Mouse (Mus musculus): ENCODE measurements around the gene H6pd.
A peak's percentile ranks its signal among the peaks of the same experiment; 100 is the strongest.

Gene H6pd

DNA sequence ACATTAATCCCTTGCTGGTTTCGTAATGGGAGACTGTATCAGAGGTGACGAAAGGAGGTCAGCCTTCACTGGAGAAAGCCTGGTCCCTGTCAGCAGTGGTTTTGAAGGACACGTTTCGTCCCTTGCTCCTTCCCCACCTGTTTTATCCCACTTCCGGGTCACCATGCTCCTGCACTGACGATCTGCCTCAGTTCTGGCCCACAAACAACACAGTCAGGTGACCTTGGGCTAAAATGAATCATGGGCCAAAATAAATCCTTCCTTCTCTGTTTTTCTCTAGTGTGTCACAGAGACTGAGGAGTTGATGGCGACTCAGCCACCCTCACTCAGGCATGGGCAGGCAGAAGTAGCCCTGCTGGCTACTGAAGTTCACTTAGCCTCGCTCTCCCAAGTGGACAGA lies 33.5 kb downstream of the H6pd start:
- no peak for DNase-seq (ENCODE audit: low read depth)

DNA sequence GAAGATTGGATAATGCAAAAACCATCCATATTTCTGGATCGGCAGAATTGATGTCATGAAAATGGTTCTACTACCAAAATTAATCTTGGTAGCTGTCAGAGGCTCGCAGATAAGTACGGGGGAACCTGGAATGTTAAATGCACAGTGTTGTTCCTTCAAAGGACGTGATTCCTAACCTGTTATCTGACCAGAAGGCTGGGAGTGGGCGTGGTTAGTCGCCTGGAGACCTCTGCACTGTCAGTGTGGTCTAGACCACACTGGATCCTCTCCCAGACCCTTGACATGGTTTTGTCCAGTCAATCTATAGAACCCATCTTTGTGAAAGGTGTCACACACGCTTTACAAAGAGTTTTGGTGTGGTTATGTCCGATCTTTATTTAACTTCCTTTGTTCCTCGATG lies 37.4 kb downstream of the H6pd start:
- DNase-seq (ENCODE audit: low read depth) = no peak

DNA sequence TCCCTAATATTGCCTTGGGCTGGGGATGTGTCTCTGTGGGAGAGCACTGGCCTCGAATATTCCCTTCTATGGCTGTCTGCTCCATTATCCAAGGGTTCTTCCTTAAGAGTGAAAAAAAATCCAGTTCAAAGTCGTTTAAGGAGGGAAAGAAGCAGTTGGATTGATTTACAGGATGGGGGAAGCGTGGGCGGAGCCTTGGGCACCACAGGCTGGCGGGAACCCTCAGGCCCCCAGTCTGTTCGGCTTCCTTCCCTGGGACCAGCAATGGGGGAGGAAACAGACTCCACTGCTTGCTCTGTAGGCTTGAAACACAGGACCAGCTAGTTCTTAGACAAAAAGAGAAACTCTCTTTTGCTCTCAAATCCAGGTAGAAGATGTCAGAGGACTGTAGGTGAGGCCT lies 40.3 kb downstream of the H6pd start:
- no peak for DNase-seq (ENCODE audit: low read depth)

DNA sequence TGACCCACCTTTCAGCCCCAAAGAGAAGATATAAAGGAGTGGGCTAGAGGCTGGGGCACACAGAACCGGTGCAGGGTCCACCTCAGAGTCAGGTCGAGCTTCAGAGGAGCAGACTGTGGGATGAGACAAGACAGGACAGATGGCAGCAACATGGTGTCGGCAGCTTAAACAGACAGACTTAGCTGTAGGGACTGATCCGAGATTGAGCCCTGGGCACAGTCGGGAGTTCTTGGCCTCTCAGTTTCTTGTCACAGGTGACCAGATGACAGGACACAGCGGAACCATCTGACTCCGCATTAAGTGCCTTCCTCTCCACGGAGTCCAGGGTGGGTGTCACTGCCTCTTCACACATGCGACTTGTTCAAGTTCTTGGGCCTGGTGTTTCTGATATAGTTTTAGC lies 41.9 kb downstream of the H6pd start:
- DNase-seq (ENCODE audit: low read depth) = no peak

DNA sequence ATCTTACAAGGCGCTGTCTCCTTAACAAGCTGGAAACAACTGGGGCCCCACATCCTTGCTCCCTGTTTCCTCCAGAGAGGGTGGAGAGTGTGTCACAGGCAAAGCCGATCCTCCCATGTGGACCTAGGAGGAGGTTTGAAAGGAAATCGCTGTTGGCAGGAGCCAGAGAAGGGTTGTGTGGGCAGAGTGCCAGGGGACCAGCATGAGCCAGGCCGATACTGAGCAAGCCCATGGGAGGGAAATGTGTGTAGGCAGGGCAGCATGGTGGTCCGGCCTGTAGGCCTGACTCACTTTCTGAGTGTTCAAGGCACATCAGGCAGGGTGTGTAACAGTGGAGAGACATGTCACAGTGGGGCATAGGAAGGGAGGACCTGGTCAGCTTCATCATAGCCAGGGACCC lies 42.6 kb downstream of the H6pd start:
- peak; percentile 90 for DNase-seq (ENCODE audit: low read depth)

DNA sequence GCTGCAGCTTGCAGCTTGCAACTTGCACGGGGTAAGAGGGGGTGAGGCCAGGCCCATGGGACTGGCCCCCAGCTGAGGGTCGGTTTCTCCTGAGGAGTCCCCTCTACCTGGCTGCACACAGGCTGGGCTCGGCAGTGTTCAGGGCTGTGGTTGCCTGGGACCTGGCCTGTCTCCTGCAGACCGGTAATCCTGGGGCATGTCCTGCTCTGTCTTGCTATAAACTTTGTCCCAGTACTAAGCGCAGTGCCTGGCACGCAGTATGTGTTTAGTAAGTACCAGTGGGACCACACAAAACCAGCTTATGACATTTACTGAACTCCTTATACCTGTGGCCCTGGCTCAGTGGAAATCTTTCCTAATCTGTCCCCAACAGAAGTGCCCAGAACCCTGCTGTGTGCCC lies 43.2 kb downstream of the H6pd start:
- DNase-seq (ENCODE audit: low read depth) = no peak

DNA sequence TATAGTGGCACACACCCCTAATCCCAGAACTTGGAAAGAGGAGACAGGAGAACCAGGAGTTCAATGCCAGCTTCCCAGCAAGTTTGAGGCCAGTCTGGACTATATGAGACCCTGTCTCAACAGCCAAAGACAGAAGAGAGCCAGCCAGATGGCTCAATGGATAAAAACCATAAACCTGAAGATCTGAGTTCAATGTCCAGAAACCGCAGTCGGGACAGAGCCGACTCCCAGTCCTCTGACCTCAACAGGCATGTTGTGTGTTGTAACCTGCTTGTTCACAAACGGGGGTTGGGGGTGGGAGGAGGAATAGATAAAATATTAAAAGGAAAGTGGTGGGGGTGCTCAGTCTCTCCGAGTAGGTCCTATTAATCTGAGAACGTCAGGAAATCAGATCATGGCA lies 43.6 kb downstream of the H6pd start:
- DNase-seq (ENCODE audit: low read depth) = no peak

DNA sequence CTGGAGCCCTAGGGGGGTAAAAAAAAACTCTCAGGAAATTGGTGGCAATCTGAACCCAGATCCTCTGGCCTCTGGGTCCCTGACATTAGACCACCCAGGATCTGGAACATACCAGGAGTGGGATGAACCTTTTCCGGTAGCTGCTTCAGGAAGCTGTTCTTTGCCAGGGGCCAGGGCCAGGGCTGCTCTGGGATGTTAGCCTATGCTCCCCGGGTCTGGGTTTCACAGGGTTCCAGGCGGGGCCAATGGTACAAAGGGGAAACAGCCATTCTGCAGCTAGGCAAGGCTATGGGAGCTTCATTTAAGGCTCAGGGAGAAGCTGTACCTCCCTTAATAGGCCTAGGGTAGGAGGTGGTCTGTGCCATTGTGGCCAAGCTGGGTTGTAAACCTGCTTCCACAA lies 44.1 kb downstream of the H6pd start:
- no peak for DNase-seq (ENCODE audit: low read depth)

DNA sequence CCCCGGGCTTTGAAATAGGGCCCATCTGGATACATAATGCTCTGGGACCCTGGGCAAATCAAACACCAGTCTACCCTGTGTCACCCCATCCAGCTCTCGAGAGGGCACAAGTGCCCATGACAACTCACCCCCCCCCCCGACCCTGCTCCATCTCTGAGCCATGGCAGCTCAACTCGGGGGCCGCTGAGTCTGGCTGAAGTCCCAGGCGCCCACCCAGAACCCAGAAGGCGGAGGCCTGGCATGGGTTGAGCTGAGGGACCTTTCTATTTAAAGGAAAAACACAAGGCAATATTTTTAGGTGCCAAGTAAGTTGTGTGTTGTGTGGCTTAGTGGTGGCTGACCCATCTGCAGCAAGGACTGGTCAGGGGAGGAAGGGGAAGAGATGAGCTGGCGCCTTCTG lies 44.5 kb downstream of the H6pd start:
- DNase-seq (ENCODE audit: low read depth) = no peak

DNA sequence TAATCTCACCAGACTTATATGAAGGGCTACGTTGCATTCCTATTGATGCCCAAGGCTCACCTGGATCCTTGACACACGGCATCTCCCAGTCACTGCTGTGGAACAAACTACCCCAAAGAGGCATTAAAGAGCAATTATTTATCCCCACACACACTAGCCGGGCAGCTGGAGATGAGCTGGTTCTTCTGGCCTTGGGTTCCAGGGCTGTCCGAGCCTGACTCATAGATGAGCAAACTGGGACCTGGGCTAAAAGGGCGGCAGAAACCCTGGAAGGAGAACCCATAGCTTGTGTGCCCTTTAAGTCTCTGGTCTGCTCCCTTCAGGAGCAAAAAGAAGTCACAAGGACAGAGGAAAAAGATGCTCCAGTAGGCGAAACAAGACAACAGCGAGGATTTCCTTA lies 48.4 kb downstream of the H6pd start:
- no peak for DNase-seq (ENCODE audit: low read depth)

DNA sequence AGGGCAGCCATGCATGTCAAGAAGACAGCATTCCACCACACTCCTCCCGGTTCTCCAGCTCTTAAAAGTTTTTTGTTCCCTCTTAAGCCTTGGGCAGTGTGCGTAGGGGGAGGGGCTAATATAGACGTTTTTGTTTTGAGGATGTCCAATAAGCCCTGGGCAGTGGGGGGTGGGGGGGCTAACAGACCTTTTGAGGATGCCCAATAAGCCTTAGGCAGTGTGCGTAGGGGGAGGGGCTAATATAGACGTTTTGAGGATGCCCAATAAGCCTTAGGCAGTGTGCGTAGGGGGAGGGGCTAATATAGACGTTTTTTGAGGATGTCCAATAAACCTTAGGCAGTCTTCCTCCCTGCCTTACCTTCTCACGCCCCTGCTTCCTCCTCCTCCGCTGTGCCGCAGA lies 49.0 kb downstream of the H6pd start:
- no peak for DNase-seq (ENCODE audit: low read depth)

DNA sequence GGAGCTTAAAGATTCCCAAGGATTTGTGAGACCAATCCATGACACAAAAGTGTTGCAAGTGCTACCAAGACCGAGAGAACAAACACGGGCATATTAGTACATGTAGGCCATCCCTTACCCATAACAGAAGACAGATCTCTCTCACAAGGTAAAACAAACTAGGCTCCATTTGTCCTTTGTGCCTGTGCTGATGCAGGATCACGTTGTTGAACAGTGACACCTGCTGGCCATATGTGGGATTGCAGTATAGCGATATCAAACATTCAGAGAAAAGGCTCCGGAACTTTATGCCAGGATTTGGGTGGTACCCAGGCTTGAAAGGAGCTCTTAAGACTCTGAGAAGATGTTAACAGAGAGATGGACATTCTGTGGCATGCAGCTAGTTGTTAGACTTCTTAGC lies 50.3 kb downstream of the H6pd start:
- DNase-seq (ENCODE audit: low read depth) = peak; percentile 90

DNA sequence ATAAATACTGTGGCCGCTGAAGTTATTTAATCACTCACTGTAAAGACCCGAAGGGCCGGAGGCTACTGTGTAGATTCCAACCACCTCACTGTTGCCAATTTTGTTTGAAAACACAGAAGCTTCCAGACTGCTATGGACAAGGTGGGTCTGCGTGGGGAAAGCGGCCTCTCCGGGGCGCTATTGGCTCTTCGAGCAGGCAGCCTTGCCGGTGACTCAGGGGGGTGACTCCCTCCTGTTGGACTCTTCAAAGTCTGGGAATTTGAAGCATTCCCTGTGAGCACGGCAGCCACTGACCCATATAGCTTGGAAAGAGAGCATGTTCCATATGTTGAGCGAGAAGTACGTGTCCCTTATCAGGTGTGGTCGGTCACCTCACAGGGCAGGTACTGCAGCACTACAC lies 52.8 kb downstream of the H6pd start:
- DNase-seq (ENCODE audit: low read depth) = peak; percentile 74

DNA sequence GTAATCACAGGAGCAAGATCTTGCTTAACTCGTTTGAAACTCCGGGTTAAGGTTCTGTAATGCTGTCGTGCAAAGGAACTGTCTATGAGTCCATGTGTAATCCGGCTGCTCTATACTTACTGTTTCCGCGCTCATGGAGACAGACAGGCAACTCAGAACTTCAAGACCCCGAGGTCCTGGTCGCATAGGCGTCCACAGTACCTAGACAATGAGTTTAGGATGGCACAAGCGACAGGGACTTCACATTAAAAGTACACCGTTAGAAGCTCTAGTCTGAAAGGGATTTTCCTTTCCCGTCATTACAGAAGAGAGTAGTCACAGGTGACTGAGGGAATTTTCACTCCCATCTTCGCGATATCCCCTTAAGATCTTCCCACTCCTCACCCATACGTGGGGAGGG lies 53.2 kb downstream of the H6pd start:
- DNase-seq (ENCODE audit: low read depth) = no peak

DNA sequence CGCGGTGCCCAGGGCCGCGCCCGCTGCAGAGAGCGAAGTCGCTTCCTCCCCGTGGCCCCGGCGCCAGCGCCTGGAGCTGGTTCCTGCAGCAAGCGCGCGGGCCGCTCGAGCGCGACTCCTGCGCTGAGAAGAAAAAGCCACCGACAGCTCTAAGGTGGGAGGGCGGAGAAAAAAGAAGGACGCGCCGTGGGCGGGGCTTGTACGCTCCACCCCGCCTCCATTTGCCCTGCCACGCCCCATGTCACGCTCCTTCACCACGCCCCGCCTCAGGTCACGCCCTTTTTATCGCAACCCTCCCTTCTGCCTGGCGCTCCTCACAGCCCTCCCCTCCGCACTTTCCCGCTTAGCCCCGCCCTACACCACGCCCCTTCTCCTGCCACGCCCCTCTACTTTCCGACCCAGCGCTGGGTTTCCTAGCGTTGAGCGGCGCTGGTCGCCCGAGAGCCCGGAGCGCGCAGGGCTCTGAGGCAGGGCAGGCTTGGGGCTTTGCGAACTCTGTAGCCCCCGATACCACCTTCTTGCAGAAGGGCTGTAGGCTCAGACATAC lies 53.9 kb downstream of the H6pd start, which contains the start of gene Spsb1:
TSS of gene Spsb1 (minus strand) at position 151 of the 547 bp plus-strand sequence.
- peak; percentile 97 for DNase-seq (ENCODE audit: low read depth)

DNA sequence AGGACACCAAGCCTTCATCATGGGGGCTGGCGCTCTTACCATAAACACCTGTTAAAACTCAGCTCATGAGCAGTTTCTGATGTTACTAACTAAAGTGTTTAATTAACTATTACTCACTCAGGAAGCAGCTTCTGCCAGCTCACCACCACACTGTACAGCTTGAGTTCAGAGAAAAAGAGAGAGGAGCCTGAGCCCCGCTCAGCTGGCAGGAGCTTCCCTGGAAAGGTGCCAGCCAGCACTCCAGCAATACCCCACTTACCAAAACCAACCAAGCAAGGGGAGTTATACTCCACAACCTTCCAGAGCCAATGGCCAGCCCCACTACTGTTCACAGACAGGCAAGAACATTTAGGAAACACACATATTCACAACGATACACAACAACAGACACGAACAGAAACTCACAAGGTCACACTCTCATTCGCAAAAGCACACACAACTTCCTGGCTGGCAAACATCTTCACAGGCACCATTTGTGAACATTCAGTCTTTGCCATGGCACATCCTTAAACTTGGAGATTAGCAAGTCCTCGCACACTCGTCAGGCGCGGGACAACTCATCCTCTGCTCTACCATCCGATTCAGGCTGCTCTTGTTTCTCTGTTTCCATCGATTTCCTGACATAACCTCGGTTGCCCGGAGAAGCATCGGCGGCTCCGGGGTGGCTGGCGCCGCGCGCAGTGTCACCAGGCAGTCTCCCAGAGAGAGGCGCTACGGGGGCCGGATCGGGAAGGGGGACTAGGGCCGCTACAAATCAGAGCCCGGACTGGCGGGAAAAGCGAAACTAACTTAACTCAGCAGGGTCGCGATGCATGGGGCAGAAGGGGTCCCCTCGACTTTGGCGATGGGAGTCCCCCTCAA lies 55.0 kb downstream of the H6pd start:
- DNase-seq (ENCODE audit: low read depth) = peak; percentile 65

DNA sequence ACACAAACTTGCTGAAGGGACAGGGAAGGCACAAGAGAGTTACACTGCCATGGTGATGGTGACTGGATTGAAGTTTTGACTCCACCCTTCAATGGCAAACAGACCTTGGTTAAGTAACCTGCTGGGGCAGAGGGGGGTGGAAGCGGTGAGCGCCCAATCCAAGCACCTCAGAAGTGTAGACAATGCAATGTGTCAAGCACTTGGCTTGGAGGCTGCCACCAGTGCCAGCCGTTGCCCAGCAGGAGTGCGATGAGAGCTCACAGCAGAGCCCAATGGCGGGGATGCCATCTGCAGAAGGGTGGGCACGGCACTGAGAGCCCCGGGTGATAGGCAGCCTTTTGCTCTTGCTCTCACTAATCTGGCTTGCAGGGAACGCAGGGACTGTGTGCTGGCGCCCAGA lies 56.6 kb downstream of the H6pd start:
- no peak for DNase-seq (ENCODE audit: low read depth)

DNA sequence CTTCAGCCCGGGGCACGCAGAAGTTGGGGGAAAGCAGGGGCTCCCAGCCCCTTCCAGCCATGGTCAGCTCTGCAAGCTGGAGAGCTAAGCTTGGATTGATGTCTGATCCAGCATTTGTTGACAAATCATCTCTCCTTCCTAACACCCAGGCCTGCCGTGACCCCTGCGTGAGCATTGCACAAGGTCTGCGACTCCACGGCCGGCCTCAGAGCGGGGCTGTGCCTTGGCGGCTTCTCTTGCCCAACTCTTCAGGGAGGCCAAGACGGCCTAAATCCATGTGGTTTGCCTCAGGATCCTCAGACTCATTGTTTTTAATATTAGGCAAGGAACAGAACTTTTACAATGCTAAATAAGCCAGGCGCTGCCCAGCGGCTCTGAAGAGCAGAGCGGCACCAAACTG lies 57.6 kb downstream of the H6pd start:
- DNase-seq (ENCODE audit: low read depth) = peak; percentile 71

DNA sequence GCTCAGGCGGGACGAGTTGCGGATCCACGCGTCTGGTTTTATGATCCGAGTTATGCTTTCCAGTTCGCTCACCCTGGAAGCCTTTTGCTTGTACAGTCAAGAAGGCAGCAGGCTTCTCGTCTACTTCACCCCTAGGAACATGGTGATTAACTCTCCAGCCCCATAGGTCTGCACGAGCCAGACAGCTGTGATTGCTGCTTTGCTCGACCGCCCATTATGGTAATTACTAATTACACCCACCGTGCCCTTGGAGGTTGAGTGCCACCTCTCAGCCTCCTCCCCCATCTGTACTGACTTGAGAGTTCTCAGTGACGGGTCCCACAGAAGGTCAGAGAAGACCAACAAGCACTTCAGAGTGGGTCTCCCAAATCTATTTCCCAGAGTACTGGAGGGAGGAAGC lies 59.1 kb downstream of the H6pd start:
- DNase-seq (ENCODE audit: low read depth) = no peak

DNA sequence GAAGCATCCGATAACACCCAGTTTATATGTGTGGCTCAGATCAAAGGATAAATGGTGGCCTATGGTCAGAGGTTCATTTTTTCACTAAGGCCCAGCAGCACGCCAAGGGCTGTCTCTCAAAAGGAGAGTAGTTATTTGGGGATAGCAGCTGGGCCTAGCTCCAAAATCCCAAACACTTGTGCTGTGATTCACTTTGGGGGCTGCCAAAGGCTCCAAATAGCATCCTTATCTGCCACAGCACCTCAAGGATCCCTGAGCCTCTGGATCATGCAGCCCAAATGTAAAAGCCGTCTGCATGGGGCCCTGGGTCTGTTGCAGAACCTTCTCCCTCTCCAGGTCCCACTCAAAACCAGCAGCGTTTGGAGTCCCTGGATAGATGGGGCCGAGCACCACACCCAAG lies 60.7 kb downstream of the H6pd start:
- peak; percentile 79 for DNase-seq (ENCODE audit: low read depth)

DNA sequence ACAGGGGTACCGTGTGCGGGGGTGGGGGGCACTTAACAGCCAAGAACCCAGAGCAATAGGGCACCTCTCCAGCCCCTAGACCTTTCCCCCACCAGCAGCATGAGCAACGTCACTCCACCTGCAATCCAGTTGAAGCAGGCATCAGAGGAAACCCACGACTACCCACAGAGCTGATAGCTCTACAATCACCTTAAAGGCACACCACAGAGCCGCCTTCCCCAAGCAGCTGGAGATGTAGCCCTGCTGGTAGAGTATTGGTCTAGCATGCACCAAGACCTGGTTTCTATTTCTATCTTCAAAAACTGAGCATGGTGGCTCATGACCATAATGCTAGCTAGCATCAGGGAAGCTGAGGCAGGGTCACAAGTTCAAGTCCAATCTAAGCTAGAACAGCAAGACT lies 61.4 kb downstream of the H6pd start:
- no peak for DNase-seq (ENCODE audit: low read depth)

DNA sequence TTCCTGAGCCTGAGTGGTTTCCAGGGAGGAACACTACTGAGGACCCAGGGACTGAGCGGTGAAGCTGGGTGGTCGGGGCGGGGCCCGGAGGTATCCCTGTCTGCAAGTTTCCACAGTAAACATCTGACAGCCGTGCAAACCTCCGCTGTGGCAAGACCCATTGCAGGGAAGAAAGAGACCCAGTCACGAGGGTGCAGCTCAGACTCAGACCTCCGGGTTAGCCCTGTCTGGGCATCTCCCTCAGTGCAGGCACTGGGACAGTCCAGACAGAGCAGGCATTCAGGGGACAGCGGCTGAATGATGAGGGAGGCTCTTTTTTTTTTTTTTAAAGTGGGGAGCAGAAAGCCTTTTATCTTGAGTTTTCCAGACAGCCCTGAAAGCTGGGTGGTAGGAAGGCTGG lies 63.6 kb downstream of the H6pd start:
- no peak for DNase-seq (ENCODE audit: low read depth)

DNA sequence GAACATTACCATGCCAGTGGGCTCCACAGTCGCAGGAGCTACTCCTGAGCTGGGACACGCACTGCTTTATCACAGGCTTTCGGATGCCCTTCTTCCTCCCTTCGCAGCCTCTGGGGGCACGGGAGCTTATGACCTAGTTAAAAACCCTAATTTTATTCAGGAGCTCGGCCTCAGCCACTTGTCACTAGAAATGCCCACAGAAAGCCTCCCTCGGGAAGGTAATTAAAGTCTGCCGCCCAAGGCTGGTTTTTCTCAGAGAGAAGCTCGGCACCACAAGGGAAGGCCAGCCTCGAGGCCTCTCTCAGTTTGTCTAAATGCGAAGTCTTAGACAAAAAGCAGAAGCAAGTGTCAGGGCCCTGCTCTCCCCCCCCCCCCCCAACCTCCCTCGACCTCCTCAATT lies 64.6 kb downstream of the H6pd start:
- DNase-seq (ENCODE audit: low read depth) = no peak

All from NIH3T3 (cell line).